Mouse (Mus musculus) E14TG2a.4 (cell line): ENCODE measurements around the gene Sned1.

Experiments
- CTCF ChIP-seq: conservative IDR thresholded peaks from 2 replicates; pipeline ENCODE4 v1.5.1; 2014; ENCODE audit warnings: low read length
- NANOG ChIP-seq: IDR thresholded peaks from 2 replicates; pipeline ENCODE4 v1.6.1; 2014; ENCODE audit warnings: borderline replicate concordance, low read length, mixed read lengths

GRCm38 (mm10) chr1:93223972-93224371 lies 11.7 kb upstream of the Sned1 start:
- peak; percentile 57 for TF ChIP-seq CTCF
- TF ChIP-seq NANOG = no peak
